Mouse (Mus musculus): ENCODE measurements around the gene Sult4a1.

DNA sequence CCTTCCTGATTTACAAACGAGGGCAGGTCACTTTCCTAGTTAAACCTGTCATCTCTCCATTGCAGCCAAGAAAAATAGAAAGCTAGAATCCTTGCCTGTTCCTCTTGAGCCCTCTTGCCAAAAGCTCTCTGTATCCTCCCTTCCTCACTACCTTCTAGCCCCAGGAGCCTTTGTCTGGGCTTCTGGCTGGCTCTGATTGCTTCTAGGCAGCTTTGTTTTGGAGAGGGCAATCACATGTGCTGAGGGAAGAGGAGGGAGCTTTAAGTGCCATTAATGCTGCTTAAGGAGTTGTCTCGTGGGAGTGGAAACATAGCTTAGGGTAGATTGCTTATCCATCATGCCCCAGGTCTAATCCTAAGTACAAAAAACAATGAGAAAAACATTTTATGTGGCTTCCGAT is 34.6 kb upstream of the Sult4a1 start:
- TF ChIP-seq CTCF (IDR thresholded peaks at IDR 0.05; ENCODE audit: borderline replicate concordance, control insufficient read depth, extremely low read depth, insufficient read depth, low read length, poor library complexity) (no peak), POLR2A (IDR thresholded peaks at IDR 0.05; ENCODE audit: control insufficient read depth, extremely low read depth, insufficient read depth, low read length, poor library complexity) (no peak)

Data from thymus, adult 2 months (tissue).